Mouse (Mus musculus): ENCODE measurements around the gene Pif1.

The Pif1 gene

DNA sequence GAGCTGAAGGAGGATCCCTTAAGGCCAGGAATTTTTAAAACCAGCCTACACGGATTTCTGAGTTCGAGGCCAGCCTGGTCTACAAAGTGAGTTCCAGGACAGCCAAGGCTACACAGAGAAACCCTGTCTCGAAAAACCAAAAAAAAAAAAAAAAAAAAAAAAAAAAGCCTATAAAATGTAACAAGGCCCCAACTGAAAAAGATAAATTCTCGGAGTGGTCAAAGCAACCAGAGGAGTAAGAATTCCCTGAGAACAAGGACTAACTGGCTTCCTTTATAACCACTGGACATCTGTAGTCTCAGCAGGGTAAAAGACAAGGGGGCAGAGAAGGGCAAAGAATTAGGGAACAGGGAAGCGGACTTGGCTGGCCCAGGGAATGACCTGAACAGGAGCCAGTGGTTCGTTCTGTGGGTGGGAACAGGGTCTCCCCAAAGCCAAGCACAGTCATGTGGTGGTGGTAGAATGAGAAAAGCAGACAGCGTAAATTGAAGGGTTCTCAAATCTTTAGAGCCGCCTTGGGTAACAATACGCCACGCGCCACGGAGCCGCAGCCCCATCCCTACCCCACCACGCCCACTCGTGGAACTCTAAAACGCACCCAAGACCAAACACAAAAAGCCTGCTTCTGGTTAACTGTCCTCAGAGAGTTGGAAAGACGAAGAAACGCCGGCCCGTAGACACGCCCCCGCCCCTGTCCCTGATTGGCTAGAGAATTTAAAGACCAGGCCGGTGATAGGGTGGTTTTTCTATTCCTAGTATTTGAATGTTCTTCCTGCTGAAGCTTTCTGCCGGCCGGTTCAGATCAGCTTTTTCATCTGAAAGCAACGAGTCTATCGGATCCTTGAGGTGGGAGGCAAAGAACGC, at the start of gene Pif1:
Pif1 (plus strand) TSS at position 755 of the 864 bp plus-strand sequence.
- DNase-seq = peak; percentile 83 to 84

DNA sequence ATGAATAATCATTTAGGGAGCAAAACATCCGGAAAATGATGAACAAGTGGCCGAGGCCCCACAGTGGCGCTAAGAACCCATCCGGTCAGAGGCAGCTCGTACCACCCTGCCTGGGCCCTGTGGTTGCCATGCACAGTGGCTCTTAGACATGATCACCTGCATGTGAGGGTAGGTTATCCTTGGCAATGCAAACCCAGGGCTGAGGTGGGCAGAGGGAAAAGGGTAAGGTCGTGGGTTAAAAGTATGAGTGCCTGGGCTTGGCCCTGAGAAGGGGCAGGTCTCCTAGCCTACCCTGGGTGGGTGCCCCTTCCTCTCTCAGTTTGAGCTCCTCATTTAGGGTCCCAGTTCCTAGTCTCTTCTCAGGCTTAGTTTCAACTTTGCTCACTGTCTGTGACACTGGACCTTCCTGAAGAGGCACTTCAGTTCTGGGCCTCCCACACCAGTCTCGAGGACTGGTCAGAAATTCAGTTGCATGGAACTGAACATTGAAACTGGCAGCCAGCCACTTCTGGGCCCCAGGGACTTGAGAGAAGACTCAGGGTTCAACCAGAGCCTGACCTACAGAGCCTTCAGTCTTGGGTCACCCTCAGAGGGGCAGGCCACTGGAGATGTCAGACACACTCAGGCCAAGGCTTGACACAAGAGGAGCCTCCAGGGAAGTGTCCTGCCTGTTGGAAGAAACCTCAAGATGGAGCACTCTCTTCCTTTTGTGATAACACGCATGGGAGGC, 48.9 kb upstream of the Pif1 start:
- no peak for DNase-seq

DNA sequence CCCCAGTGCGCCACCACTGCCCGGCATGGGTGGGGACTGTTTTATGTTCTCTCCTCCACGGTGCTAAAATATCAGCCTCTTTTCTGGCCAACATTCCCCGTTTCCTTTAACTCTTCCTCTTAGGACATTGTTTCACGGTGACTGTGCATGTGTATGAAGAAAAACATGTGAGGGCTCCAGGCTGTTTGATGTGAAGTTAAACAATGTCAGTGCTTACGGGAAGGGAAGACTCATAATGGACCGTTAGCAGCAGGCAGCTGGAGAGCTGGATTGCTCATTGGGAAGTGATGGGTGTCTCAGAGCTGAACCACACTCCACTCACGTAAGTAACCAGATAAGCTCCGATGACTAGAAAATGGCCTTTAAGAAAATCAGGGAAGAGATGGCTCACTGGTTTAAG, 47.3 kb upstream of the Pif1 start:
- DNase-seq = no peak

DNA sequence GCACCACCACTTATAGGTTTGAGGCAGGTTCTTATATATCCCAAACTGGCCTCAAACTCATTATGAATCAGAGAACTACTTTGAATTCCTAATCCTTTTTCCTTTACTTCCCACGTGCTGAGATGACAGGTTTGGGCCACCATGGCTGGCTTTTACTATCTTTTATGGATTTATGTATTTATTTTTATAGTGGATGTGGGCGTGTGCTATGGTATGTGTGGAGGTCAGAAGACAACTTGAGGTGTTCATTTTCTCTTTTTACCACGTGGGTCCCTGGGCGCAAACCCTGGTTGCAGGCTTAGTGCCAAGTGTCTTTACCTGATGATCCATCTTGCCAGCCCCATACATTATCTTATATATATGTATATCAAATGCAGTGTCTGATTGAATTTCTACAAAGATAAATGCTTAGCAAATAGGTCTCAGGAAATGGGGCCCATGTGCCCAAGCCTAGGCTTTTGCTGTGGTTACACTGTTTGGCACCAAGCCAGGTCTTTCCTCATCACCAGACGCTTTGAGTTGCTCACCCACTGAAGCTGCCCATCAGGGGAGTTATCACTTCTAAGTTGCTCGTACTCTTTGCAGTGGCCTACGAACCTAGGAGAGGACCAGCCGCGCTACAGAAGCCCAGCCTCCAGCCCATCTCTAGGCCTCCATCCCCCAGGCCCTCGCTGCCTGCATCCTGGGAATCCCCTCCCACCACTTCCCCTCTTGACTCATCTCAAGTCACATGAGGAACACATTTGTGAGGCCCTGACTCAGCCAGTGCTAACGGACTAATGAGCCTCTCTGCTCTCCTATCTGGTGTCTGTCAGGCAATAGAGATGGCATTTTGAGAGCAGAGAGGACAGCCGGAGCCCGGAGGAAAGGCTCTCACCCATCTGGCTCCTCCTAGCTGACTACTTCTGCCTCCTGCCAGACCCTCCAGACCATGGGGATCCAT, 45.6 kb upstream of the Pif1 start:
- DNase-seq = peak; percentile 71 to 73

DNA sequence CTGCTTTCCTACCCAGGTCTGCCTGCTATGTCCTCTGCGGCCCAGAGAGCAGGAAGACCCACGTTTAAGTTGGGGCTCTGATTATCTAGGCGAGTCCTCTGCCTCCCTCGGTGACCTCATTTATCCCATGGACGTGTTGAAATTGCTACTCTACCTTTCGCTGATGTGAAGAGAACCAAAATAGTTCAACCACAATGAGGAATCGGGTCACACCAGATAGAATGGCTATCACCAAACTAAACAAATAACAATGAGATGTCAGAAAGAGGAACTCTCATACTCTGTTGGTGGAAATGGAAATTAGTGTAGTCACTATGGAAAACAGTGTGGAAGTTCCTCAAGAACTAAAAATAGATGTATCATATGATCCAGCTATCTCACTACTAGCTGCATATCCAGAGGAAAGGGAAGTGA, 44.8 kb upstream of the Pif1 start:
- DNase-seq = no peak

DNA sequence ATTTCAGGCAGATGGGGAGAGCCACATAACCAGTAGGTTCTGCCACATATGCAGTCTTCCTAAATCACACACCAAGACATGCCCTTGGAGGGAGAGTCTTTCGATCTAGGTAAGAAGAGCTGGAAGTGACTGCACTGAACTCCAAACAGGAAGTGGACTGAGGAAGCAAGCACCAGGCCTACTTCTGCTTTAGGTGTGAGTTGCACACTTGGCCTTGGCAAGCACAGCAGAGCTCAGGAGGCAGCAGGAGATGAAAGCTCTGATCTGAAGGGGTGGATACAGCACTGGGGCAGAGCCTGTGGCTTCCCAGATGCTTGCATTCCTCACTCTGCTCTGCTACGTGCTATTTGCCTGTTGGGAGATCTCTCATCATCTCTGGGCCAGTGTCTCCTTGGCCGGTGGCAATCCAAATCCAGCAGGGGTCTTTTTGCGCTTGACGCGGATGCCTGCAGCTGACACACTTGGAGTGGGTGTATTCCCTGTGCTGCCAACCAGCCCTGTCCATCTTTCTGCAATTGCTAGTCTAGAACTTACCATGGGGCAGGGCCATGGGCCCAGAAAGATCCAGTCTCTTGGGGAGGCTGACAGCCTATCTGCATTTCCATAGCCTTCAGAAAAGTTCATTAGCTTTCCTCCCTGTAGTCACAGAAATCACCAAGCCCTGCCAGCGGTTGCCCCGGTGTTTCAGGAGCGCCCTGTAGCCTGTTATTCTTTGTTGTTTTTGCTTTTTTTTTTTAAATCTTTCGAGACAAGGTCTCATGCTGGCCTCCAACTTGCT, 41.1 kb upstream of the Pif1 start:
- peak in 1 of 2 experiments; percentile 46 for DNase-seq

DNA sequence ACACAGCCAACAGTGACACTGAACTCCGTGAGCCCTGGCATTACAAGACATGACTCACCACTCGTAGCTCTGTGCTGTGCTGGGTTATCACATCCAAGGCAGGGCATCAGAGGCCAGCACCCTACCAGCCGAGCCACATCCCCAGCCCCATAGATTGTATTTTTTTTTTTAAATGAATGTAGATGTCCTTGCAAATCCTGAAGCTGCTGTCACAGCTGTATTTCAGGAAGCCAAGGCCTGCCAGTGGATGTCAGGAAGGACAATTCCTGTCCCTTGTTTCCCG, 40.6 kb upstream of the Pif1 start:
- no peak for DNase-seq

DNA sequence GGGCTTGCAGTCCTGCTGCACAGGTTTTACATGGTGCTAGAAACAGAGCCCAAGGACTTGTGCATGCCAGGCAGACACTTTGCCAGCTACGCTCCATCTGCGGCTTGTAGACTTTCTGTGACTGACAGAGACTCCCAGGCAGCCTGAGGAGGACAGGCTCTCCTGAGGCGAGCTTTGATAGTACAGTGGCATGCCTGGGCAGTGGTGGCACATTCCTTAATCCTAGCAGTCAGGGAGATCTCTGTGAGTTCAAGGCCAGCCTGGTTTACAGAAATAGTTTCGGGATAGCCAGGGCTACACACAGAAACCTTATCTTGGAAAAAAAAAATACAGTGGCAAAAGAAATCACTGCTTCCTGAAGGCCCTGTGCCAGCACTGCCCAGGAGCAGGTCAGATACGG, 39.8 kb upstream of the Pif1 start:
- DNase-seq = no peak

DNA sequence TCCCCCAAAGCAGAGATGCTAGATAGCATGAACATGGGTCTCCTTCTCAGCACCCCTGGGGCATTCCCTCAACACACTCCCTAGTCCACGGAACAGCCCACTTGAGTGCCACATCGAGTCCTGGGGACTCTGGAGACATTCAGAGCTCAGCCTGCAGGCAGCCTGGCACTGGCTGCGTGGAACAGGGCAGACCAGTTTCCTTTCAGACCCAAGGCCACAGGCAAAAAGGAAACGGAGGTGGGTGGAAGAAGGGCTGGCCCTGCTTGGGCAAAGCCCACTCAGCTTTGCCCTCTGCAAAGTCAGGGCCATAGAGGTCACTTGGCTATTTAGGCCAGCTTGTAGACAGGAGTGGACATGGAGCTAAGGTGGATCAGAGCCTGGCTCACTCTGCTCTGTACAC, 39.1 kb upstream of the Pif1 start:
- no peak for DNase-seq

DNA sequence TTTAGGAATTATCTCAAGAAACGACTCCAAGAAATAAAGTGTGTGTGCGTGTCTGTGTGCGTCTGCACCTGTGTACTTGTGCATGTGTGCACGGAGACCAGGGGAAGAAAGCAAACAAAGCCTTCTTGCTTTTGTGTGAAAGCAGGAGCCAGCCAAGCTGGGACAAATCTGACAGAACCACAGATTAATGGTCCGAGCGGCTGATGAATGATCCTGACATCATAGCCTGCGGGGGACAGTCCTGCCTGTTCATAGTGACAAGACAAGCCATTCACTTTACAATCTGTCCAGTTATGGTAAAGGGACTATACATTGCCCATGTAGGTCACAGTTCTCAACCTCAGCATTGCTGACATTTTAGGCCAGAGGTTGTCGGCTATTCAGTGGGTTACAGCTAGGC, 38.6 kb upstream of the Pif1 start:
- no peak for DNase-seq

DNA sequence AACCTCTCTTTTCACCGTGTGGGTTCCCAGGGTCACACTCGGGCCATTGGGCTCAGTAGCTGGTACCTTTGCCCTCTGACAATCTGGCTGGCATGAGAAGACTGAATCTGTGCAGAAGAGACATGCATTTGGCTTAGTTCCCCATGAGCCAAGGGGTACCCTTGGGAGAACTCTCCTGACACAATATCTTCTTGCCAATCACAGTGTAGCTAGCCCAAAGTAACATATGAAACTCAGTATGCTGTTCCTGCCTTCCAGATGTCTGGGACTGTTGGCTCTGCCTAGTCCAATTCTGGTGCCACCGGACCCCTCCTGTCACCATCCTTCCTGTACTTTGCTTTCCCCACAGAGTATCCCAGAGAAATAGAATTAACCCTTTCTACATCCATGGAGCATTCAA, 37.8 kb upstream of the Pif1 start:
- DNase-seq = no peak

DNA sequence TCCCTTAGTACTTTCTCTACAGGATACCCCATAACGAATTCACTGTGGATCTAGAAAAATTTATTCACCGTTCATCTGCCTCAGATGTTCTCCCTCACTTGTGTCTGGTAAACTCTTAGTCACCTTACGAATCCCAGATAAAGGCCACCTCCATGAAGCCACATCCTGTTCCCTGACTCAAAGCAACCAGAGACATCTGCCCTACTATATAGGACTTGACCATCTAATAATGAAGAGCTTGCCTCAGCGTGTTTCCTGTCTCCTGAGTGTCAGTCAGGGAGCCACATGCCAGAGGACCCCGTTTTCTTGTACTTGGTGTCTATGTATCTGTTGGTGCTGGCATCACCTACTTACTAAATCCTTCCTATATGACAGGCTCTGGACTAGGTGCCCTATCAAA, 37.3 kb upstream of the Pif1 start:
- DNase-seq = no peak

DNA sequence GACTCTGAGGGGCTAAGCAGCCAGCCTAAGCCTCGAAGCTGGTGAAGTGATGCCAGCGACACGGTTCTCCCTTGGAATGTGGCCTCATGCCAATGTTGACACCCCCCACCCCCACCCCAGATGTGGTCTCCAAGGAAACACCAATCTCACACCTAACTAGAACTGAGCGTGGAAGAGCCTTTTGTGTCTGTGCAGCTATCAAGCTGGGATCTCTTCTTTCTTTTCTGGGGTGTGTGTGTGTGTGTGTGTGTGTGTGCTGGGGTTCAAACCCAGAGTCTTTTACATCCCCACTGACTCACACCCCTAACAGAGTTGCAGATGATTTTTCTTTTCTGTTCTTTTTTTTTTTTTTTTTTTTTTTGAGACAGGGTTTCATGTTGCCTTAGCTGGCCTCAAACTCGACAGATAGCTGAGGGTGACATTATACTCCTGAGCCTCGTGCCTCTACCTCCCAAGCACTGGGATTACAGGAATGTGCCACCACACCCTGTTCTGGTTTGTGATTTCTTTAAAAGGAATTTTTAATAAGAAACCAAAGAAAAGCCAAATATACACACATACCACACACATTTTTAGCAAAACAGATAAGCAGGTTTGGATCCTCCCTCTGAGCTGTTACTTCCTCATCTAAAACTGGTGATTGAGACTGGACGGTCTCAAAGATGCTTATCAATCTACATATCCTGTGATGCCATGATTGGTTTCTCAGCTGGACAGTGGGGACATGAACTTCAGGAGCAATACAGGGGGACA, 36.7 kb upstream of the Pif1 start:
- no peak for DNase-seq

DNA sequence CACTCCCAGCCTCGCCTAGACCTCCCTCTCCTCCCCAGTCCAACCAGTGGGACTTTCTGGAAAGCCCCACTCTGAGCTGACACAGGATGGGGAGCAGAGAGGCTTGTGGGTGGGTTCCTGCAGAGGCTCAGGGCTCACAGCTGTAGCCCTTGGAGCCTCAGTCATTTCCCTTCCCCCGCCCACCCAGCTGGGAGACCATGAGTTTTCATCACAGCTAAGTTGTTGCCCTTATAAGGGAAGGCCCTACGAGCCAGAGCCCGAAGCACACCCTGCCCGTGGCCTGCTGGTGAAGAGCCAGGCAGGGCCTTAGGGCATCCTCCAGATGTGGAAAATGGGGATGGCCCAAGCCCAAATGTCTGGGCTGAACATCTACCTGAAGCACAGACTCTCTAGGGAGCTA, 35.9 kb upstream of the Pif1 start:
- peak; percentile 78 to 81 for DNase-seq

DNA sequence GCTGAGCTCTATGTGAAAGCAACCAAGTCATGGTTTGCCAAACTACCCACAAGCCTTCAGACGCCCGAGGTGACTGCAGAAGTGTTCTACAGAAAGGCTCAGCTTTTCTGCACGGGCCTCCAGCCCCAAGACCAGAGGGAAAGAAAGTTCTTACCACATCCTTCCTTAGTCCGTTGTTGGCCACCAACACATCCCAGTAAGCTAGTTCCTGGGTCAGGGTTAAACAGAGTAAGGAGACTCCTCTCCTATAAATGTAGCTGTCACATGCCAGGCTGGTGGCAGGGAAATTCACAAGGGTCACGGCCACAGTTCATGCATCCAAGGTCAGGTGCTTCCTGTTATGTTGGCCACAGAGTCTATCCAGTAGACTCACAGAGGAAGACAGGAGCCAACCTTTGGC, 34.8 kb upstream of the Pif1 start:
- DNase-seq = peak in 1 of 2 experiments; percentile 39

DNA sequence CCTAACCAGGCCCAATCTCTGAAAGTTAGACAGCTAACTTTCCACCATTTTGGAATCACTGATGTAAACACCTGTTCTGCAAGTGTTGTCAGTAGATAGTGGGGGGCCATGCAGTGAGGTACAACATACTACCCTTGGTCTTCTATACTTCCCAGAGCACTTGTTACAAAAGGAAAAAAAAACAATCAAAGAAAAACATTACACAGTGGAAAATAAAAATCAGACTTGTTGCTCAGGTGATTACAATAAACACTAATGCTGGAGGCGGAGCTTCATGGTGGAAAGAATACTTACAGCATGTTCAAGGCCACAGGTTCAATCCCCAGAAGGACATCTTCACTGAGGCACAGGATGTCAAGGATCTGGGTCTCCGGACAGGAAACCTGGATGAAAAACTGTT, 34.2 kb upstream of the Pif1 start:
- DNase-seq = no peak

DNA sequence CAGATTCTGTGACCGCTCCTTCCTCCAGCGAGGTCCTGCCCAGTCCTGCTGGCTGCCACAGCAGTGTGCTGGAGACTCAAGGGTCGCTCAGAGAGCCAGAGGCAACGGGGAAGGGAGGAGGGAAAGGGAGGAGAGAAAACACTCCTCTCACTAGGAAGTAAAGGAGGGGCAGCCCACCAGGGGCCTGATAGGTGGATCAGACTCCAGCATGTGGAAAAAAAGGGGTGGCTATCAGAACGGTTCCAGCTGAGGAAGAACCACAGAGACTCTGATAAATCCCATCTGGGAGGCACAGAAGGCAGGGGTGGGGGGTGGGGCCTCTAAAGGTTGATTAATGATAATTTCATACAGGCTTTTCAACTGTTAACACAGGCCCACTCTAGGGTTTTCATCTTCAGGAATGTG, 32.0 kb upstream of the Pif1 start:
- DNase-seq = no peak

DNA sequence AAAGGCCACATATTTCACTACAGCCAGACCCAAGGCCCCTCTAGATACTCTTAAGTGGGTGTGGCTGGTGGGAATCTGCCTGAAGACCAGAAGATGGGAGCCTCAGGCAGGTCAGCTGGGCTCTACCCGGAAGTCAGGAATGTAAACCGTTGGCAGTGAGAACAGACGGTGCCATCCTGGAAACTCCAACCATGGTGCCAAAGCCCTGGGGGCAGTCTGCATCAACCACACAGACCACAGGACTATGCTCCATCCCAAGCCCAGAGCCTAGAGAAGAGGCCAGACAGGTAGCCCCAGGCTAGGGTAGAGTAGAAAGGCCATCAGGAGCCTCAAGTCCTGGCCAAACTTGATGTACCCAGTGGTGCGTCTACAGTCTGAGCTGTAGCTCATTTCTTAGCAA, 31.3 kb upstream of the Pif1 start:
- DNase-seq = no peak

DNA sequence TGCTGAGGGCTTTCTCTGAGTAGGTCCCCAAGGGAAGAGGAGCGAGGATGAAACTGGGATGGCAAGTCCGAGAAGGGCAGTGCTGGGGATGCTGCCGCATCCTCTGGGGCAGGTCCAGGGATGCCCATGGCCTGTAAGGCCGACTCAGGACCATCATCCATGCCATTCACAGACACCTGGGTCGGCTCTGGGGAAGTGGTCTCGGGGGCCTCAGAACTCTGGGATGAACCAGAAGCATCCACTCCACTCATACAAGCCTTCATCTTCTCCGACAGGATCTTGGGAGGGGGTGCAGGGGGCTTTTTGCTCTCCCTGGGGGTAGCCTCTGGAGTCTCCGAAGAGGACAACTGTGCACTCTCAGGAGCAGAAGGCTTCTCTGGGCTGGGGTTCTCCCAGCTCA, 30.6 kb upstream of the Pif1 start:
- no peak for DNase-seq

DNA sequence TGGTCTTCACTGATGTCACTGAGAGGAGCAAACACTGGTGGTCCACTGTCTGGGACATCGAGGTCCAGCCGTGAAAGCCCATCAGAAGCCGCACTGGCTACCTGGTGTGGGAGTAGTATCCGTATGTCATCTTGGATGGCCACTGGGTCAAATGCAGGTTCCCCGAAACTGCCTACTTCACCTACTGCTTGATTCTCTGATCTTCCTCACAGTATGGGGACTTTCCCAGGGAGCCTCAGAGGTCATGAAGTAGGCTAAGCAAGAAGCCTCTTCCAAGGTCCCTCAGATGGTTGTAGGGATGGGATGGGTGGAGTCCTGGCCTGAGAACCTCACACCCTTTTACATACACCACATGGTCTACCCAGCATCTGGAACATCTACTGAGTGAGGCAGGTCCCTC, 30.0 kb upstream of the Pif1 start:
- no peak for DNase-seq

DNA sequence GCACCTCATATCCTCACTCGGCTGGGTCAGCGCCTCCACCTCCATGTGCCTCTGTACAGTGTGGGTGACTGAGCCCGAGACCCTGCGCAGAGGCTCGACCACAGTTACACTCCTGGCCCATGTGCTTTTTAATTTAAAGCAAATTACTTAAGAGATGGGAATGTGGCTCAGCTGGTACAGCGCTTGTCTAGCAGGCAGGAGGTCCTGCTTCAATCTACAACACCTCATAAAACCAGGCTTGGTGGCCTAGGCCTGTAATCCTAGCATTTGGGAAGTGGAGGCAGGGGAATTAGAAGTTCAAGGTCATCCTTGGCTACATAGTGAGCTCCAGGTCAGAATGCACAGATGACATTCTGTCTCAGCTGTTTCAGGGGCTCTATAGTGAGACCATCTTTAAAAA, 28.2 kb upstream of the Pif1 start:
- DNase-seq = no peak

DNA sequence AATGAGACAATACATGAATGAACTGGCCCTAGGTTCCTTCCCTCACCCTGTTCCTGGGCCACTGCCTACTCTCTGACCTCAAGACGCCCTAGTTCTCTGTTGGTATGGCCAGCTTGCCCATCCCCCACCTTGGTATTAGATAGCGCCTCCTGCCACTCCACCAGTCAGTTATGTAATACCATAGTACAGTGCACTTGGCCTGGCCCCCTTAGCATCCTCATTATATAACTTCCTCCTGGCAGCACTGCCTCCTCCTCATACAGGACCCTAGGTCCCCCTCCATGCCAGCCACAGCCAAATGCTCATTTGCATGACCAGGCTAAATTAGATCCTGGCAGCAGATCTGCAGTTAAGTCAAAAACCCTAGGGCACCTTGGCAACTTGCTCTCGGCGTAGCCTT, 25.9 kb upstream of the Pif1 start:
- peak; percentile 73 for DNase-seq
